Mouse (Mus musculus): ENCODE measurements around the gene Dnah1.

DNA sequence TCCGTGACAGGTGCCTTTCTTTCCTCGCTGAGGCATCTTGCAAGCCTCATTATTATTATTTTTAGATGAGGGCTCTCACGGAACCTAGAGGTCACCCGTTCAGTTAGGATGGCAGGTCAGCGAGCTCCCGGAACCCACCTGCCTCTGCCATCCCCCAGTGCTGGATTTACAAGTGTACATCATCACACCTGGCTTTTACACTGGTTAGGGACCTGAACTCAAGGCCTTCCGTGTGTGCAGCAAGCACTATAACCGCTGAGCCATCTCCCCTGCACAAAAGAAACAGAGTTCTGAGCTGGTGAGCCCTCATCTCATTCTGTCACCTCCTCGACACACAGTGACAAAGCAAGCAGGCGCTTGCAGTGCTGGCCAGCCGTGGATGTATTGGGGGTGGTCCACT lies 2.5 kb downstream of the Dnah1 start:
- TF ChIP-seq CTCF (IDR thresholded peaks at IDR 0.05; ENCODE audit: low read depth) = no peak
- TF ChIP-seq EP300 (IDR thresholded peaks at IDR 0.05; ENCODE audit: low read depth) = no peak
